Mouse (Mus musculus): ENCODE measurements around the gene Pik3cg.

DNA sequence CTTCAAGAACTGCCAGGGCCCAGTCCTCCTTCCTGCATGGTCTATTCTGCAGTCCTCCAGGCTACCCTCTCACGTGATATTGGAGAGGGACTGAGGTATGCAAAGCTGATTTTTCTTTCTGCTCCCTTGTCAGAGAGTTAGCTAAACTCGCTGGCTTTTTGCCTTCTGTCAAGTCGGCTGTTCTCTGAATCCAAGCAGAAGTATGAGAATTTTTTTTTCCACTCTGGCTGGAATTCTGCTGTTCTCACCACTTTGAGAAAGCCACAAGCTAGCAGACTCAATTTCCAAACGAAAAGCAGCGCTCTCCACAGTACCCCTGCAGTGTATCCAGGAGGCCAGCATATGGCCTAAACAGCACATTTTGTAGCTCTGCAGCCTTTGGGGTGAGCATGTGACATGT, 30.0 kb upstream of the Pik3cg start:
- TF ChIP-seq CTCF (IDR thresholded peaks at IDR 0.05; ENCODE audit: low read depth), result no peak
- TF ChIP-seq EP300 (IDR thresholded peaks at IDR 0.05; ENCODE audit: low read depth), result no peak
